Mouse (Mus musculus) adipose tissue, adult 10 weeks (tissue): ENCODE data around the gene Lix1. TPM values are rescaled to one million over a fixed set of nuclear protein-coding genes. Genes with fewer than 3 reads are reported as not detected.

Experiments
- polyA plus RNA-seq: library from polyadenylated mRNA; stranded (reverse); fragments of 350-450 nt; fragmentation: Illumina TruSeq; extraction: RNeasy Lipid Tissue Mini Kit (QIAGEN cat#74804); gene quantifications from one replicate; pipeline ENCODE4 v1.2.3, GENCODE M21; 2014; ENCODE audit warnings: low read depth, low replicate concordance

Gene Lix1
- polyA plus RNA-seq, result 3.9 TPM

GRCm38 (mm10) chr17:17402222-17403004 lies at the start of gene Lix1:
Gene Lix1 (plus strand): TSS chr17:17402672.

DNA sequence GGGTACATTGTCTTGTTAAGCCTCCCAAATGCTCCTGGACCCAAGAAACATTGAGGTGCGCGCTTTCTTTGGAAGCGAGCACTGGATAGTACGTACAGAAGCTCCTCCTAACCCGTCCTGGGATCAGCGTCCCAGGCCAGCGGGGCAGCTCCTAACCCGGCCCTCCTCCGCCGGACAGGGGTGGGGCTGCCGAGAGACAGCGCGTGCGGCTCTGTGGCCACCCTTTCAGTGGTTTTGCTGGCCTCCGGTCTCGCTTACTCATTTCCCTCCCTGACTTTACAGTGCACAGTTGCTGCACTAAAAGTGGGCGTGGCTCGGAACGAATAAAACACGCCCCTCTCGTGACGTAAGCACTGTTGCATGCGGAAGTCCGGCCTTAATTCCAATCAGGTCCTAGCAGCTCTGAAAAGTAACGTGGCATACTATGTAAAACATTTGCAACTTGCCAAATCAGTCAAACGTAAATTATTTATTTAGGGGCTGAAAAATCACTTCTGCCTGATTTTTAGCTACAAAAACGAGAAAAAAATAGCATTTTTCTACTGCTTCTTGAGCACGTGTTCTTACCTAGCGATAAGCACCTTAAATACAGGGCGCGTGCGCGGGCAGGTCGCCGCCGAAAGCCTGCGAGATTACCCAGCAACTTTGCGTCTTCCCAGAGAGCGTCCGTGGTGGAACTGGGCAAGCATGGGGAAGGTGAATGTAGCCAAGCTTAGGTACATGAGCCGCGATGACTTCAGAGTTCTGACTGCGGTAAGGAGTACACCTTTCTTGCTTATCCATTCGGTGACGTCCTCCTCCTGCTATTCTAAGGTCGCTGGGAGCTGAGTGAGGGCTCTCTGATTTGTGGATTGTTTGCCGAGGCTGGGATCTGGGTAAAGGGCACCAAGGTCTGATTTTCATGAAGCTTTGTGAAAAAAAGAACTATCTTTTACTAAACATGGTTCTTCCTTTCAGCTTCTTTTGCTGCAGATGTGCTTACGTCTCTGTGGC lies 28.3 kb upstream of the Lix1 start, which contains the start of gene Riok2:
Gene Riok2 (plus strand): TSS at position 392 of the 993 bp plus-strand sequence.

Other genes with a start within 250 kb of the Lix1 start
- 12.5 TPM for gene Riok2, start 28.4 kb upstream of the Lix1 start, polyA plus RNA-seq
- gene Lnpep, start 222.4 kb downstream of the Lix1 start, polyA plus RNA-seq, result 19.6 TPM